8 mouse cellular contexts compared by ENCODE assay signal in the genomic region with DNA sequence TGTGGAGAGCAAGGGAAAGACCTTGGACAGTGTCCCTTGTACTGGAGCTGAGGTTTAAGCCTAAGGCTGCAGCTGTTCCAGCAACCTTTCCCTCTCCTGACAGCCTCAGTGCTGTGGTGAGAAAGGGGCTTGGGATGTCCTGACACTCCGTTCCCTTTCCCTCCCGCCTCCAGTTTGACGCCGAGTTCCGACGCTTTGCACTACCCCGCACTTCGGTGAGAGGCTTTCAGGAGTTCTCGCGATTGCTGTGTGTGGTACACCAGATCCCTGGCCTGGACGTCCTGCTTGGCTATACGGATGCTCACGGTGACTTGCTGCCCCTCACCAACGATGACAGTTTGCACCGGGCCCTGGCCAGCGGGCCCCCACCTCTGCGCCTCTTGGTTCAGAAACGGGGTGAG. TPM values are rescaled to one million over a fixed set of nuclear protein-coding genes. Genes with fewer than 3 reads are reported as not detected.
DNase-seq lines count a peak whose midpoint lies in the region; ATAC-seq and TF ChIP-seq lines count a peak whose summit lies in the region.

No protein-coding gene starts in this region.

- H3K27me3 ChIP-seq in kidney, adult 2 months (replicated peaks; ENCODE audit: control insufficient read depth, insufficient read depth, low read length) = no peaks in the 10 kb centered on the region
- H3K27me3 ChIP-seq in forebrain, embryonic 10.5 days (ENCODE audit: poor library complexity, severe bottlenecking) = no peaks in the 10 kb centered on the region
- H3K27me3 ChIP-seq in liver, embryonic 12.5 days (replicated peaks) = no peaks in the 10 kb centered on the region

- no peak for TF ChIP-seq CTCF in kidney, adult 2 months (conservative IDR thresholded peaks at IDR 0.05; ENCODE audit: insufficient read depth, insufficient read length, low read depth, low read length)

- H3K4me2 ChIP-seq in liver, embryonic 12.5 days = peak overlapping the region; percentile 82

- no peaks in the 10 kb centered on the region; the same call in 1 of the 2 replicates for H3K36me3 ChIP-seq in kidney, adult 2 months (ENCODE audit: control insufficient read depth, insufficient read depth, low read length)
- H3K36me3 ChIP-seq in forebrain, embryonic 10.5 days (replicated peaks) = peaks cover 65% of the 10 kb centered on the region
- H3K36me3 ChIP-seq in liver, embryonic 12.5 days = peaks cover 42% of the 10 kb centered on the region

- peak overlapping the region; percentile 82; the same call in 1 of the 2 replicates for H3K4me3 ChIP-seq in kidney, adult 2 months (ENCODE audit: insufficient read depth, low read depth, low read length)
- peak overlapping the region; percentile 77 for H3K4me3 ChIP-seq in forebrain, embryonic 10.5 days
- H3K4me3 ChIP-seq in liver, embryonic 12.5 days = peak overlapping the region; percentile 78

- no peak for TF ChIP-seq POLR2A in kidney, adult 2 months (IDR thresholded peaks at IDR 0.05; ENCODE audit: low read depth, low read length)

- WGBS in kidney, adult 2 months = 45% methylated on average over 18 of the region's 18 CpGs
- WGBS in forebrain, embryonic 10.5 days = 37% methylated on average over 18 of the region's 18 CpGs
- 58% methylated on average over 18 of the region's 18 CpGs for WGBS in liver, embryonic 12.5 days (ENCODE audit: insufficient replicate concordance)

- no peaks in the 10 kb centered on the region for H3K9me3 ChIP-seq in forebrain, embryonic 10.5 days
- no peaks in the 10 kb centered on the region for H3K9me3 ChIP-seq in liver, embryonic 12.5 days (replicated peaks)

- no peak for DNase-seq in kidney, adult 2 months
- DNase-seq in kidney, postnatal 25 days = no peak
- peak; percentile 46 for DNase-seq in R1 (ENCODE audit: low read depth, low spot score)
- DNase-seq in forebrain, embryonic 10.5 days (ENCODE audit: extremely low spot score, low spot score) = no peak
- DNase-seq in Muller cell, postnatal 12 days (ENCODE audit: inconsistent ontology term) = no peak

- peaks cover 4% of the 10 kb centered on the region for H3K4me1 ChIP-seq in kidney, adult 2 months (ENCODE audit: control insufficient read depth, insufficient read depth, low read length)
- peaks cover 52% of the 10 kb centered on the region for H3K4me1 ChIP-seq in forebrain, embryonic 10.5 days
- H3K4me1 ChIP-seq in liver, embryonic 12.5 days = peaks cover 47% of the 10 kb centered on the region

- H3K27ac ChIP-seq in kidney, adult 2 months (ENCODE audit: insufficient read depth, low read depth, low read length) = no peak overlapping the region
- peak overlapping the region; percentile 86 for H3K27ac ChIP-seq in forebrain, embryonic 10.5 days
- H3K27ac ChIP-seq in liver, embryonic 12.5 days = peak overlapping the region; percentile 97

- no peak; the same call in 1 of the 2 replicates for ATAC-seq in liver, embryonic 12.5 days
- no peak for ATAC-seq in megakaryocyte progenitor cell, adult 5-6 weeks (replicated peaks; ENCODE audit: poor library complexity)
- no peak for ATAC-seq in monocyte, adult 5-6 weeks (replicated peaks; ENCODE audit: insufficient number of reproducible peaks, low FRiP score, low TSS enrichment, poor library complexity, severe bottlenecking)

- peak overlapping the region; percentile 67 for H3K9ac ChIP-seq in liver, embryonic 12.5 days

RNA-seq across cellular contexts. Expression of a gene that starts 1.1 kb away (rescaled TPM):
- 18.7 and 20.8 TPM in 2 replicates for polyA plus RNA-seq in kidney, adult 2 months (2012; rRNA removed)
- 22.7 and 22.8 TPM in 2 replicates for polyA plus RNA-seq in forebrain, embryonic 10.5 days (2016; fragmentation: Nextera tagmentation; extraction: Ambion mirVana)
- polyA plus RNA-seq in liver, embryonic 12.5 days (2016; fragmentation: Nextera tagmentation; extraction: Ambion mirVana) = 9.2 and 10.8 TPM in 2 replicates
- total RNA-seq in megakaryocyte progenitor cell, adult 5-6 weeks (2015) = 5.8 and 7.1 TPM in 2 replicates
- total RNA-seq in megakaryocyte progenitor cell, adult 5-6 weeks (2017) = 16.2 and 23.9 TPM in 2 replicates
- 21.3 to 28.7 TPM (median 21.4 TPM) in 3 replicates for total RNA-seq in monocyte, adult 5-6 weeks (2017)

RNA-seq across cellular contexts. Expression of a gene that starts 1.1 kb away (rescaled TPM):
- polyA plus RNA-seq in kidney, adult 2 months (2012; rRNA removed) = 39.9 and 44.4 TPM in 2 replicates
- 75.9 and 77.1 TPM in 2 replicates for polyA plus RNA-seq in forebrain, embryonic 10.5 days (2016; fragmentation: Nextera tagmentation; extraction: Ambion mirVana)
- 32.3 and 34.1 TPM in 2 replicates for polyA plus RNA-seq in liver, embryonic 12.5 days (2016; fragmentation: Nextera tagmentation; extraction: Ambion mirVana)
- 40.1 and 56.7 TPM in 2 replicates for total RNA-seq in megakaryocyte progenitor cell, adult 5-6 weeks (2015)
- total RNA-seq in megakaryocyte progenitor cell, adult 5-6 weeks (2017) = 21.4 and 28.1 TPM in 2 replicates
- 8.7 to 25.2 TPM (median 9.7 TPM) in 3 replicates for total RNA-seq in monocyte, adult 5-6 weeks (2017)

RNA-seq across cellular contexts. Expression of a gene that starts 5.5 kb away (rescaled TPM):
- 0.10 and 0.19 TPM in 2 replicates for polyA plus RNA-seq in kidney, adult 2 months (2012; rRNA removed)
- polyA plus RNA-seq in forebrain, embryonic 10.5 days (2016; fragmentation: Nextera tagmentation; extraction: Ambion mirVana) = 0.12 and 0.21 TPM in 2 replicates
- 0.23 TPM in 1 of 2 replicates, not detected in the other for polyA plus RNA-seq in liver, embryonic 12.5 days (2016; fragmentation: Nextera tagmentation; extraction: Ambion mirVana)
- not detected in 2 replicates for total RNA-seq in megakaryocyte progenitor cell, adult 5-6 weeks (2015)
- total RNA-seq in megakaryocyte progenitor cell, adult 5-6 weeks (2017) = not detected in 2 replicates
- total RNA-seq in monocyte, adult 5-6 weeks (2017) = not detected in 3 replicates

RNA-seq across cellular contexts. Expression of a gene that starts 6.0 kb away (rescaled TPM):
- 6.8 and 7.6 TPM in 2 replicates for polyA plus RNA-seq in kidney, adult 2 months (2012; rRNA removed)
- polyA plus RNA-seq in forebrain, embryonic 10.5 days (2016; fragmentation: Nextera tagmentation; extraction: Ambion mirVana) = 54.3 and 56.0 TPM in 2 replicates
- 11.2 and 12.4 TPM in 2 replicates for polyA plus RNA-seq in liver, embryonic 12.5 days (2016; fragmentation: Nextera tagmentation; extraction: Ambion mirVana)
- total RNA-seq in megakaryocyte progenitor cell, adult 5-6 weeks (2015) = 12.7 and 13.0 TPM in 2 replicates
- total RNA-seq in megakaryocyte progenitor cell, adult 5-6 weeks (2017) = 10.4 and 13.9 TPM in 2 replicates
- 0.43 to 1.6 TPM in 2 of 3 replicates, not detected in the other for total RNA-seq in monocyte, adult 5-6 weeks (2017)

RNA-seq across cellular contexts. Expression of a gene that starts 15.9 kb away (rescaled TPM):
- 0.88 and 2.7 TPM in 2 replicates for polyA plus RNA-seq in kidney, adult 2 months (2012; rRNA removed)
- polyA plus RNA-seq in forebrain, embryonic 10.5 days (2016; fragmentation: Nextera tagmentation; extraction: Ambion mirVana) = 0.71 and 1.1 TPM in 2 replicates
- 0.86 TPM in 2 replicates for polyA plus RNA-seq in liver, embryonic 12.5 days (2016; fragmentation: Nextera tagmentation; extraction: Ambion mirVana)
- 2.2 and 3.4 TPM in 2 replicates for total RNA-seq in megakaryocyte progenitor cell, adult 5-6 weeks (2015)
- 2.0 and 2.2 TPM in 2 replicates for total RNA-seq in megakaryocyte progenitor cell, adult 5-6 weeks (2017)
- 1.7 to 3.9 TPM (median 2.4 TPM) in 3 replicates for total RNA-seq in monocyte, adult 5-6 weeks (2017)
